Mouse (Mus musculus): ENCODE measurements at regions not wholly inside any gene's neighbourhood (a gene's known extent, or its start where the extent isn't known, plus 50 kb on each side); places are given as distances from the start of the nearest gene placed in this dataset.
A peak's percentile ranks its signal among the peaks of the same experiment; 100 is the strongest.

DNA sequence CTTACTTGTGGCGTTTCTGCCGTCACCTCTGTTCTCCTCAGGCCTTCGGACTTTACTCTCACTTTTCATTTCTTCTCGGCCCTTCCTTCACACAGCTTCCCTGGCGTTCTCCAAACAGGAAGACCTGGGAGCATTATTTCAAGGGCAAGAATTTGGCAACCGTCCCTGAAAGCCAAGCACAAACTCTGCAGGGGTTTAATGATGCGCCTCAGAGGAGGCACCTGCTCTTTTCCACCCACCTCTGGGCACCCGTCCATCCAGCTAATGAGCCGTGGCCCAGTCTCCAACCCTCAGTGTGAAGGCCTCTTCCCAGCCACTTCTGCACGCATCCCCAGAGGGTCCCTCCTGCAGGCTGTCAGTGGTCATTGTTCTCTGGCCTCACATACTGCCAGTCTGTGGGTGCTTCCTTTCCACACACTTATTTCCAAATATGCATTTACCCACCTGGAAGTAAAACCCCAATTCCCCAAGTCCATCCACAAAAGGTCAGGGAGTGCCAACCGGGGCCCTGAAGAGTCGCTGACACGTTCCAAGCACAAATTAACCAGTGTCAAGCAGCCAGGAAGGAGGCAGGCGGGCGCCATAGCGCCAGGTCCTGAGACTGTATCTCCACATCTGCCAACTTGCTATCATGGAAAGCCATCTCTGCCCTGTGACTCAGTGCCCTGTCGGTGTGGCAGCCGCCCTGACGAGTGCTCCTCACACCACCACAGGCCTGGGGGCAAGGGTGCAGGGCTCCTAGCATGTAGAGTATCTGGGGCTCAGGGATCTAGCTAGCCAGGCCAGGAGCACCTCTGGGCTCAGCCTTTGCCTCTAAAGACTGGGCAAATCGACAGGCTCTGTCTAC, 56.0 kb upstream of the Slc45a1 start:
- H3K27ac ChIP-seq (ENCODE audit: low read length): peak overlapping the region; percentile 52; the same call in 1 of the 2 replicates
- peaks cover 26% of the 10 kb centered on the region for H3K4me1 ChIP-seq (ENCODE audit: control insufficient read depth, insufficient read depth, low read length)
- peak overlapping the region; percentile 39 for H3K9ac ChIP-seq (ENCODE audit: low read length)
- H3K9me3 ChIP-seq (replicated peaks; ENCODE audit: control insufficient read depth, low read length): no peaks in the 10 kb centered on the region
- H3K4me2 ChIP-seq (ENCODE audit: low read depth, low read length): peak overlapping the region; percentile 13; the same call in 1 of the 2 replicates
- no peak for ATAC-seq (ENCODE audit: insufficient read depth, low FRiP score)
- no peak overlapping the region for H3K4me3 ChIP-seq (replicated peaks; ENCODE audit: low read length)
- H3K36me3 ChIP-seq (ENCODE audit: control insufficient read depth, insufficient read depth, low read length): no peaks in the 10 kb centered on the region
- H3K27me3 ChIP-seq (ENCODE audit: control insufficient read depth, insufficient read depth, low read length): no peaks in the 10 kb centered on the region
- 67% methylated on average over 20 of the region's 20 CpGs for WGBS

DNA sequence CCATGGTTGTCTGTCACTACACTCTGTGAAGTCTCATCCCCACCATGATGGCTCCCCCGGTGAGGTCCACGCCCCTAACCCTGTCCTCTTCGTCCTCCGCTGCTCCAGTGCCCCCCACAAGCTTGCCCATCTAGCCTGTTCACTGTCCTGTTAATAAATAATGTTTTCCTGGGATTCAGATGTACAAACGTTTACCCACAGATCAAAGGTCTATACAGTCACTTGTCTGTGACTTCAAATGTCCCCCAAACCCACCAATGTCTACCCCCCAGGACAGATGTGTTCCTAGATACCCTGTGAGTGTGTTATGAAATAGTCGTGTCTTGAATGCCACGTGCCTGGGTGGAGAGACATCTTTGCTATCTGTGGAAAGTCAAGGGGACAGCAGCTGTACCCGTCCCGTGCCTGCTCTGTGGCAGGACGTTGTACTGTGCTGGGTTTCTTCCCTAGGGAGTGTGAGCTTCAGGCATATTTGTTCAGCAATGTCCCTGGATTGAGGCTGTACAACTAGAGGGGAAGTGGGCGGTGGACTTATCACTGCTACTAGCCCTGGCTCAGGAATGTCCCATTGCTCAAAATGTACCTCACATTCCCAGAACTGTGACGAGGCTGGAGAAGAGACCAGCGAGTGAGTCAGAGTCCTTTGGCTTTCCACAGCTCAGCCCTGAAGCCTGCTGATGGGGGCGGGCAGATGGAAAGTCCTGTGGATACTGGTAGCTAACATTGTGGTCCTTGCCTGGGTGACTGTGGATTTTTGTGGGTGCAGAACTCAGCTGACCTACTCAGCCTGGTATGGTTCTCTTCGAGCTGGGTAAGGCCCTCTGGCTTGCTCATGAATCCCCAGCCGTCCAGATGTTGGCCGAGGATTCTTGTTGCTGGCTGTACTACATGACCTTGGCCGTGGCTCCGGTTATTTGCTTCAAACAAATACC, 55.1 kb upstream of the Slc45a1 start:
- peak overlapping the region; percentile 52; the same call in 1 of the 2 replicates for H3K27ac ChIP-seq (ENCODE audit: low read length)
- 58% methylated on average over 19 of the region's 19 CpGs for WGBS
- no peaks in the 10 kb centered on the region for H3K36me3 ChIP-seq (ENCODE audit: control insufficient read depth, insufficient read depth, low read length)
- no peak for ATAC-seq (ENCODE audit: insufficient read depth, low FRiP score)
- H3K4me2 ChIP-seq (ENCODE audit: low read depth, low read length): peak overlapping the region; percentile 13; the same call in 1 of the 2 replicates
- peak overlapping the region; percentile 39 for H3K9ac ChIP-seq (ENCODE audit: low read length)
- H3K9me3 ChIP-seq (replicated peaks; ENCODE audit: control insufficient read depth, low read length): no peaks in the 10 kb centered on the region
- peaks cover 26% of the 10 kb centered on the region for H3K4me1 ChIP-seq (ENCODE audit: control insufficient read depth, insufficient read depth, low read length)
- no peak overlapping the region for H3K4me3 ChIP-seq (replicated peaks; ENCODE audit: low read length)
- H3K27me3 ChIP-seq (ENCODE audit: control insufficient read depth, insufficient read depth, low read length): no peaks in the 10 kb centered on the region

DNA sequence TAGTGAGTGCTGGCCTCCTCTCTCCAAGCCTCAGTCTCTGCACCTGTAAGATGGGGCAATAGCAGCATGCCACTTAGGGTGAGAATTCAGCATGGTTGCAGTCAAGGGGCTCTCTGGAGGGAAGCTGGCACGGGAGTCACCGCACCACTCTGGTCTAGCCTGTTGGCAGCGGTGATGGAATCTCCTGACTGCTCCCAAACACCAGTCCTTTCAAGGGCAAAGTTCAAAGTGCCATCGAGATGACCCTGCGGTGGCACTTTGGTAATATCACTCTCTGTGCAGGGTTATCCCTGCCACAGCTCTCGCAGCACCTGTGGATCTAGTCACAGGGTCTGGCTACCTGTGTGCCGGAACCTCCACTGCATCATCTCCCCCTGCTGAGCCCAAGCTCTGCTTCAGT, 54.3 kb upstream of the Slc45a1 start:
- Histone ChIP-seq H3K36me3 (ENCODE audit: control insufficient read depth, insufficient read depth, low read length) (no peaks in the 10 kb centered on the region), H3K9me3 (replicated peaks; ENCODE audit: control insufficient read depth, low read length) (no peaks in the 10 kb centered on the region), H3K27ac (ENCODE audit: low read length) (no peak overlapping the region), H3K4me1 (ENCODE audit: control insufficient read depth, insufficient read depth, low read length) (peaks cover 26% of the 10 kb centered on the region), H3K4me3 (replicated peaks; ENCODE audit: low read length) (no peak overlapping the region), H3K4me2 (ENCODE audit: low read depth, low read length) (no peak overlapping the region), H3K27me3 (ENCODE audit: control insufficient read depth, insufficient read depth, low read length) (no peaks in the 10 kb centered on the region), H3K9ac (ENCODE audit: low read length) (0 out of 2 replicates have a peak overlapping the region, but pooled peaks have one; percentile 39)
- WGBS: 90% methylated on average over 7 of the region's 7 CpGs
- ATAC-seq (ENCODE audit: insufficient read depth, low FRiP score): no peak

DNA sequence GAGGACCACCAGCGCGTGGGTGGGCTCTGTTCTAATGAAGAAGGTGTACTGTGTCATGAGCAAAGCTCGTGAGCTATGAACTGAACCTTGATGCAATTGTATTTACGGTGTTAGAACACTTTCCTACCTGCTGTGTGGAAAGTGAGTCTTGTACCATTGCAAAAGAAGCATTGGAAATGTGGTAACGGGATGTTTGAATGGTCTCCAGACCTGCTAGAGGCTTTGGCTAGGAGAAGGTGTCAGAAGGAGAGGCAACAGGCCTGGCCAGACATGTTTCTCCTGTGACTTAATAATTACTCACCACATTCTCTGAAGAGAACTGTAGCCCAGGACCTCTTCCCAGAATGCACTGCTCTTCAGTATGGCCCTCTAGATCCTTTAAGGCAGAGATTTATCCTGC, 51.3 kb upstream of the Slc45a1 start:
- ATAC-seq (ENCODE audit: insufficient read depth, low FRiP score): no peak
- no peak overlapping the region for H3K4me2 ChIP-seq (ENCODE audit: low read depth, low read length)
- WGBS: 93% methylated on average over 5 of the region's 5 CpGs

More for the DNA sequence above, 51.3 kb upstream of the Slc45a1 start:
- H3K4me3 ChIP-seq (replicated peaks; ENCODE audit: low read length): no peak overlapping the region
- no peaks in the 10 kb centered on the region for H3K27me3 ChIP-seq (ENCODE audit: control insufficient read depth, insufficient read depth, low read length)
- H3K9me3 ChIP-seq (replicated peaks; ENCODE audit: control insufficient read depth, low read length): no peaks in the 10 kb centered on the region
- H3K4me1 ChIP-seq (ENCODE audit: control insufficient read depth, insufficient read depth, low read length): peaks cover 16% of the 10 kb centered on the region
- no peak overlapping the region for H3K27ac ChIP-seq (ENCODE audit: low read length)
- no peak overlapping the region for H3K9ac ChIP-seq (ENCODE audit: low read length)
- H3K36me3 ChIP-seq (ENCODE audit: control insufficient read depth, insufficient read depth, low read length): no peaks in the 10 kb centered on the region

All from stomach, embryonic 16.5 days (tissue).